Mouse (Mus musculus): ENCODE data around the gene Pp2d1.

GRCm38 (mm10) chr17:53465569-53465968, 73.7 kb downstream of the Pp2d1 start:
- TF ChIP-seq POLR2A (IDR thresholded peaks at IDR 0.05; ENCODE audit: insufficient read depth, low read length) (no peak), EP300 (IDR thresholded peaks at IDR 0.05; ENCODE audit: insufficient read depth, low read depth, low read length) (no peak), CTCF (IDR thresholded peaks at IDR 0.05; ENCODE audit: low read depth, low read length) (peak; percentile 80)

Data from ES-Bruce4 (cell line).